Mouse (Mus musculus) retina, adult 2 months (tissue): ENCODE results near the gene 4930452B06Rik.

ENCODE experiments used
- DNase-seq: peaks from one replicate; pipeline ENCODE4 v3.0.0-alpha.2; 2012; ENCODE audit warnings: low read depth, low spot score

4930452B06Rik gene

DNA sequence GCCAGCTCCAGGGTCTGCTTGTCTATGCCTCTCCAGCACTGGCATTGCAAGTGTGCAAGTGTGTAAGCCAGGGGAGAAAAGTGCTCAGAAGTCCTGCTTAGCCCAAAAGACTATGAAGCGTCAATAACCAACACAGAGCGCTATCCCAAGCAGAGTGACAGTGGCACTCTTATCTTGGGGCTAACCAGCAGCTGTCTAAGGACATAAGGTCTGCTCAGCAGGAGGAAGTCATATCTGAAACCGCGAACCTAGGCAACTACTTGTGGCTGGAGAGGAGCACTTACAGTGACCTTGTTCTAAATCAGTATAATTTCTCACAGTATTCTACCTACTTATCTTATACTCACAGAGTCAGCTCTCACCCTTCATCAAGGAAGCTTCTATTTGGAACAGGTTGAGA is 214.9 kb downstream of the 4930452B06Rik start:
- DNase-seq = no peak

DNA sequence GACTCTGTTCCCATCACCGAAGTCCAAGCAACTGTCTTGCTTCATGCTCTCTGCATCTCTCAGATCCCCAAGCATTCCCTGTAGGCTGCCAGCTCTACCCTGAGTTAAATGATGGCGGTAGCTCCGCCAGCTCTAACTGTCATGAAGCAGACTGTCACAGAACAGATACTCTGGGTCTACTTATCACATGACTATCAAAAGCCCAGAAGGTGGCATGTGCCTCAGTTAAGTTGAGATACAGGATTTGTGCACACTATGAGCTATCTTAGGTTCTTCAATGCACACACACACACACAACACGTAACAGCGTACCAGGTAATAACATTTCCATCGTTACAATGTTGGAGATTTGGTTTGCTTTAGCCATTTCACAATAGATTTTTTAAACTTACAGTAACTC is 215.7 kb downstream of the 4930452B06Rik start:
- no peak for DNase-seq

DNA sequence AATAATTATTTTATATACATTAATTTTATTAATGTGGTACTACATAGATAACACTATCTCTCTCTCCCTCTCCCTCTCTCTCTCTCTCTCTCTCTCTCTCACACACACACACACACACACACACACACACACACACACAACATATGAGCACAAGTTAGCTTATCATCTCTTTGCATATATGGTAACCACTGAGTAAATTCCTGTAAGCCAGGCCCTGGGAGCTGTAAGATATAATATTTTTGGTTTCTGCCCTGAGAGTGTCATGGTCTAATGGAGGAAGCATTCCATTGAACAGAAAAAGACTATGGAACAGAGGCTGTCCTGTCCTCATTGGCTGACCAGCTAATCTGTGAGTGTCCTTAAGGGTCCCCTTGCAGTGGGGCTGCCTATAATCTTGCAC is 216.7 kb downstream of the 4930452B06Rik start:
- DNase-seq = no peak

DNA sequence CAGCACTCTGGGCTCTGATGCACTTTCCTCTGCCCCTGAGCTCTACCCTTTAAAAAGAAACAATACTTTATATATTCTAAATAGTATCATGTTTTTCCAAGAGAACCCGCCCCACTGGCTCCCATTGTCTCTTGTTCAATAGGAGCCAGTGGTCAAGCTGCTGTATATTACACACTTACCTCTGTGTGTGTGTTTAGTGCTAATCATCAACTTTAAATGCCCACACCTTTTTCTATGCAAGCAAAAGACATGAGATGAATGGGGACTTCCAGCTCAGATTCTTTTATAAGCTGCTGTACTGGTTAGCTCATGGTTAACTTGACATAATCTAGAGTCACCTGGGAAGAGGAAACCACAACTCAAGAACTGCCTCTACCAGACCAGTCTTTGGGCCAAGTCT is 218.7 kb downstream of the 4930452B06Rik start:
- no peak for DNase-seq

DNA sequence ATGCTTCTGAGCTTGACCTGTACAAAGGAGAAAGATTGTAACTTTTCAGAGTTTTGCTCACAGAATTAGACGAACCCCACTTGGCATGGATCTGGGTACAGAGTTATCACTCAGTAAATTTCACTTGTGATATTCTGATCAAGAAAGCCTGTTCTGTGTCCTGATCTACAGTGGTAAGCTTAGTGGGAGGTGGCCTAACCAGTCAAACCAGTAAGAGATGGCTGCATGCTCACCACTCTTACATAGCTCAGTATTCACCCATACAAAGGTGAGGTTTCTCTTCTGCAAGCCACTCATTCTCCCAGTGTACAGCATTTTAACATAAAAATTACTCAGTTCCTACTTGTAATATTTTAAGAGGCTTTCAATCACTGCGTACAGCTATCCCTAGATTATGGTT is 221.7 kb downstream of the 4930452B06Rik start:
- no peak for DNase-seq

DNA sequence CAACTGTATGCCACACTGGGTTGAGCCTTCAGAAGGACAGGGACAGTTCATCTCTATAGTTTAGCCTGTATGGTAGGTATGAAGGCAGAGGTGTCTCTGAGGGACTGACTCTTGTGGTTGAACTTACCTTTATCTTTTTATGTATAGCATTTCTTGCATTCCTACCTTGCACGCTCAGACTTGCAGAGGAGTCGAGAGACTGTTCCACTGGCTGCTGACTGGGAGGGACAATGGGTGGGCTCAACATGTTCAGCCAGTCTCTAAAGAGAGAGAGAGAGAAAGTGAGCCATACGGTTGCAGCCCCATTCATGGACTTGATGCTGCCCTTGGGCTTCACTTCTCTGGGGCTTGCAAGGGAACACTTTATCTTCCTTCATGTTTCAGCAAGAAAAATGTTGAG is 223.3 kb downstream of the 4930452B06Rik start:
- DNase-seq = no peak

DNA sequence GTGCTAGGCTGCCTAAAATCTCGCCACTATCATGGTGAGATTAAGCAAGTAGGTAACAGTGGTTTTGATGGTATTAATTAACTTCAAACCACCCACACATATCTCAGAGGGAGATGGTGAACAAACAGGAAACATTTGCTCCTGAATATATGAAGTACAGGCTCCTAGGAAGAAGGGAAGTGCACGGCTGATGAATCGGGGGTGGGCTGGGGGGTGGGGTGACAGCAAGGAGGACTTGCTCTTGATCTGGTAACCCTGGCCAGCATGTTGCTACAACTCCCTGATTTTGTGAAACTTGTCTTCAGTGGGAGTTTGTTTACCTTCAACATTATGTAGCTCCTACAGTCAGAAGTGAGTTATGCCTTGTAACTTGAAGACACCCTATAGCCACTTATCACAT is 224.4 kb downstream of the 4930452B06Rik start:
- DNase-seq = no peak

DNA sequence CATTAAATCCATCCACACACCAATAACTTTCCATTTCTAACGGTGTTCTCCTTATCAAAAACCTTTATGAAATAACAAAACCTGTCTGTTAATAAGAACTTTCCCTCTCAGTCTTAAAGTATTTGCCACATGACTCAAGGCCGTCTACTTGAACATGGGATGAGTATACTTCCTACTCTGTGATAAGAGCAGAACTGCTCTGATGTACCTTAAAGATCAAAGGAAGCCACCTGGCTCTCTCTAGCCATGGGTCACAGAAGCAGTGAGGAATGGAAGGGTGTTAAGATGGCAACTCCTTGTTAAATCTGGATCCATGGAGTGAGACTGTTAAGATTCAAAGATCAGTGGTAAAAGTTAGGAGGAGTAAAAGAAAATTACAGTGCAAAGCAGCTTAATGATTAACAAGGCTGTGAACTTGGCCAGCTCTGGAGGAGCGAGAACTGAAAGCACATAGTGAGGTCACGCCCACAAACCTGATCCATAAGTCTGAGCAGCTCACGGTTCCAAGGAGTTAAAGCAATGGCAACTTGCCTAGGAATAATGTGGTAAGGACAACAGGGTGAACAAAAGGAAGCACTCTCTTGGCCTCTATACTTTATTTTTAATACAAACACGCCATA is 235.3 kb downstream of the 4930452B06Rik start:
- DNase-seq = no peak

DNA sequence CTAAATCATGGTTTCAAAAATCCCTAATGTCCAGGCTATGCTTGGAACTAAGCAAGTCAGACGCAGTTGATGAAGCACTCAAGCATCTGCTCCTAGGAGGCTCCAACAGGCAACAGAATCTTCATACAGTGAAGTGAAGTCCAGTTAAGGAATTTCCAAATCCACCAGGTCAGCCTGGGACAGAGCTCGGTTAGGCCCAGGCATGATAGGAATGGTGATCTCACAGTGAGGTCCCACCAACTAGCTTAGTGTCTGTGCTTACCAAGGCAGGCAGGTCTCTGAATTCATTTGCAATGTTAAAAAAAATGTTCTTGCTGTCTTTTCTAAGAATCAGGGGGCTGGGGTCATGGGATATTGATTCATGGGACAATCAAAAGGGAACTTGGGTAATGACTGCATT is 236.3 kb downstream of the 4930452B06Rik start:
- no peak for DNase-seq

DNA sequence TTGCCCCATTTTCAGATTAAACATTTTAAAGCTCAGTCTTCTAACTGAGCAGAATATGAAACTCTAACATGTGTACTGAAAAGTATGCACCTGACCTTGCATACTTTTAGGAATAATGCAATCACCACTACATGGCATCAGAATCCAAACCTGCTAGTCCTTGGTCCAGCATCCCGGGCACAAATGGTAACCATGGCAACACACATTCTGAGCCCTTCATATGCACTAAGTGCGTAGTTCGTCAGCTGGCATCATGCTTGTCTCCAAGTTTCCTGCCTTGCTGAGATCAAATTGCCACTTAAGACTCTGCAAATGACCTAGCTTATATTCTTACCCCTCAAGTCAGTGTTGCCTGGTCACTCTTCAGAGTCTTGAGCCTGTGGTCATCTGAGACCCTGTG is 243.2 kb downstream of the 4930452B06Rik start:
- DNase-seq = no peak

DNA sequence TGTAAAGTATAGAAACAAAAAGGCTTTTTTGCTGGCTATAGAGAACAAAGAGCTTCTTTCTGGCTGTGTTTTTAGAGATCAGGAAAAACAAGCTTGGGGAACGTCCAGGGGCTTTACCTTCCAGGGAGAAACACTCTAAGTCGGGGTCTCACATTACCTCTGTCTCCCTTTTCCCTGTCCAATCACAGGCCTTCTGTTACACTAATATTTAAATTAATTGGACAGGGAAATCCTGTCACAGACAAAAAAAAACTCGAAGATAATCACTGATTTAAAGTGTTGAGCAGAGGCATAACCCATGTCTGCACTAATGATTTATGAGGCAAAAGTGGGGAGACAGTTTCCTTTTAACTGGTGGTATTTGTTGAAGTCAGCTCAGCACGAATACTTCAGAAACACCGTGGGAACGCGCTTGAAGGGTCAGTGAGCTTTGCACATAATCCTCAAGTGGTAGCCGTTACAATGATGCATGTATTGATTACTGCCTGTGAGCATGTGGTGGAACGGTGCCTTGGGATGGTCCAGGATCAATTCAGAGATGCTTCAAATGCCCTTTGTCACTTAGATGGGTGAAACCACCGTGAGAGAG is 244.7 kb downstream of the 4930452B06Rik start:
- DNase-seq = no peak

DNA sequence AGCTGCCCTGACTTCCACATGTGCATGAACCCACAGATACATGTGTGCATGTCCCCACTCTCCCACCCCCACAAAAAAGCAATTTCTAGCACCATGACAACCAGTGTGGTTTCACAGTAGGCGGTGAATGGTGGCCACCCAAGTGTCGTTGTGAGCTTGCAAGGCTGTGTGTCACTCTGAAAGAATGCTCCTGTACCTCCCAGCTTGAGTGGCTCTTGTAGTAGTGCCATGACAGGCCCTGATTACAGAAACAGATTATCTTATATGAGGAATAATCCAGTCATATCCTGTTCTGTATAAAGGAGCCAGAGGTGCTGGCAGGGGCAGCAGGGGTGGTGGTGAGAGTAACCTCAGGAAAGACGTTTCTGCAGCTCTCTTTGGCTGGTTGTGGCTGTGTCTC is 247.4 kb downstream of the 4930452B06Rik start:
- no peak for DNase-seq

DNA sequence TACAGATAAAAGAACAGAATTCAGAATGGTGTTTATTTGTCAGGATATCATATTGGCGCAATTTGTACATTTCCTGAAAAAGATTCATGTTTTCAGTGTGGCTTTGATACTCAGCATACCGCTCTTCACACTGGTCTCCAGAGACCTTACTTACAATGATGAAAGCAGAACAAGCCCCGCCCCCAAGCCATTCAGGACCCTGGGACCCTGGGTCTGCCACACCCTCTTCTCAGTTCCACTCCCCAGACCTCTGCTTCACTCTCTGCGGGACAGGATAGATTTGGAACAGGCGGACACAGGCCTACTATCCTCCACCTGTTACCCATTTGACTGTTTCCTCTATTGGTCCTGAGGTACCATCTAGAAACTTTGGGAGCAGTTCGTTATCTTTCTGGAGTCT is 260.1 kb downstream of the 4930452B06Rik start:
- DNase-seq = no peak

DNA sequence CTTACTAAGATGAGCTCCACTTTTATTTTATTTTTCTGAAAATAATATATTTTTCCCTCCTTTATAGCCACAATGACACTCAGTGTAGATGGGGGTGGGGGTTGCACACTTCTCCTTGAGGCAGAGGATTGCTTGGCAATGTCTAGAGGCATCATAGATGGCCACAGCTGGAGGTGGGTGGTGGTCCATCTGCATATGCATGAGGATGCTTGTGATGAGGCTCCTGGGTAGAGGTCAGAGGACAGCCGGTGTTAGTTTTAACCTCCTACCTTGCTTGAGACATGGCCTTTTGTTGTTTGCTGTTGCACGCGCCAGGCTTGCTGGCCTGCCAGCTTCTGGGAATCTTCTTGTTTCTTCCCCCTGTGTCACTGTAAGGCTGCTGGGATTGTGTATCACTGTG is 262.7 kb downstream of the 4930452B06Rik start:
- no peak for DNase-seq

DNA sequence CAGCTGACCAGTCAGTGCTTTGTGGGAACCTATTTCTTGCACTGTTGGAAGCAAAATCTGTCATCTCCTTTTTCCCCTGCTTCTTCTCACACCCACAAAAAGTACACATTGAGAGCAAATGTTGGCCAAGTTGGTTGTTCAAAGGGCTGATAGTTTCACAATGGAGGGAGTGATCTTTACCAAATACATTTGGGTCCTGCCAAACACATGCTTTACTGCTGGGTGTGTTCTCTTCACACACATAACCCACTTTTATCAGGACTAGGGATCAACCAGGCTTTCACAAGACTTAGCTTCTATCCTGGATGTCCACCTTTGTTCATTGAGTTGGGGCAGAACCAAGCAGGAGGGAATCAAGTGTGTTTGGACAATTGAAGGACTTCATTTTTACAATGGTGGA is 267.5 kb downstream of the 4930452B06Rik start:
- no peak for DNase-seq

DNA sequence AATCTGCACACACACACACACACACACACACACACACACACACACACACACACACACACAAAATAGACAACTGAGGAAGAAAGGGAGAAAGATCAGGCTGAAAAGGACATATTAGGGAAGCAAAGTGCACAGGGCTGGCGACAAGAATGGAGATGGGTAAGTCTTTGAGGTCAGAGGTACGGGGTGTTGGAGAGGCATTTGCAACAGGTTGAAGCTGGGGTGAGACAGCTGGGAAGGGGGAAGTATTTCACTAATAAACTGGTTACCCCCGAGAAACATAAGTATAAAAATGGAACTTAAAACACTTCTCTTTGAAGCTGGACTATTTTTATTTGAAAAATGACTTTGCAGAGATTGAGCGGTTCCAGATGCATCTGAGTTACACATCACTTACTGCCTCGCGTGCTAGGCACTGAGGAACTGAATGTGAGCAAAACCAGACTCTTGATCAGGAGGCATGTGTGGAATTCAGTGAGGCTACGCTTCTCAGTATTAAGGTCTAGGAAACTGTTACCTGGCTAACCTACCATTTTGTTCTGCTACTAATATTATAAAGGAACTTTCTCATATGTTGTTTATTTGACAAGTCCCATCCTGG is 270.3 kb downstream of the 4930452B06Rik start:
- DNase-seq = no peak

DNA sequence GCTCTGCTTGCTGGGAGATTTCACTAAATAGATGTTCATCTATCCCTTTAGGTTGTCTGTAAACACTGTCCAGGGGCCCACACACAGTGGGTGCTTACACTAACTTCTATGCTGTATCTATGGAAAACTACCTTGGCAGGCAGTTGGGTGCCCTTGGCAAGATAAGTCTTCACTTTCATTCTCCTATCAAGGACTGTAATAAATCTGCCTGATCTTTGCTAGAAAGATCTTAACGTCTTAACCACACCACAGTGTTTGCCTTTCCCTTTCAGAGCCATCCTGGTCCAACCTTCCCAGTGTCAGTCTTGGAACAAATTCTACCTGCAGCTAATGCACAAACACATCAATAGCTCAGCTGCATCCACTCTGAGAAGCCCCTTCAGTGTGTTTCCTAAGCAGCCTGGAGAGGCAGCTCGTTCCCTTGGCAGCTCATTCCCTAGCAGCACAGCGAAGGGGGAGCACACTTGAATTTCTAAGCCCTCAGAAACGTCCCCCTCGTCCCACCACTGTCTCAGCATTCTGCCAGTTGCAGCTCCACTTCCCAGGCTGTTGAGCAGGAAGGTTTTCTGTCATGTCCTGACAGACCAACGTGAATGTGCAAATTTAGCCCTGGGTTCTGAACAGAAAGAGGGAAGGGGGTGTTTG is 273.7 kb downstream of the 4930452B06Rik start:
- DNase-seq = no peak
